Mouse (Mus musculus) thymus, adult 18-20 months (tissue): ENCODE measurements around the gene Dmbx1.
A peak's percentile ranks its signal among the peaks of the same experiment; 100 is the strongest.

Source experiments
- DNase-seq, 2 experiments: peaks; one replicate each; pipeline ENCODE4 v3.0.0; 2022; ENCODE audit warnings: mixed read lengths in 2 of 2

The Dmbx1 gene

DNA sequence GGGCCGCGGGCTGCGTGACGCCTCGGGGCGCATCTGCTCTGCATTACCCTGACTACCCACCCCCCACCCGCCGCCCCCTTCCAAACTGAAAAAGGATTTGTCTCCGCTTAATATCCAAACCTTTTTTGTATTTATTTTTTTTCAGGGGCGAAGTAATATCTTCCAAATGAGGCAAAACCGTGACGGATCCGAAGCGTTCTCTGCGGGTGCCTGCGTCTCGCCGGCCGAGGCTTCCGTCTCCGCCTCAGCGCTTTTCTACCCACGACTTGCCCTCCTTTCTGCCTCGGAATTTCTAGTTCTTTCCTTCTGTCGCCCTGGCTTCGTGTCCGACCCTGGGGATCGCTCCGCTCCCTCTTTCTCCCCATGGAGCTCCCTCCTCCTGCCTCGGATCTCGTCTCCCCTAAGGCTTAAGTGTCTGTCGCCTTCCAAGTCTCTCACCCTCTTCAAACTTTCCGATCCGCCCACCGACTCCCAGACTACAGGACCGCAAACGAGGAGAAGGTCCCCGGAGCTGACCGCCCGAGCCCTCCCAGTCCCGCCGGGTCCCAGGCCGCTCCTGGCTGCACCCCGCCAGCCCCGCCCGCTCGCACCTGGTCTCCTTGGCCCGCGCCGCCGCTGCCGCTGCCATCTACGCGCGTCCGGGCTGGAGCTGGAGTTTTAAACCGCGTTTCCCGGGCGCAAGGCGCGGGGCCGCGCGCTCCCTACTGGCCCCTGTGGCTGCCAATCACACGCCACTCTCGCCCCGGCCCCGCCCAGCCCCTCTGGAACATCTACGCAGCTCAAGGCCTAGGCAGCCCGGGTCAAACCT lies at the start of gene Dmbx1:
Gene Dmbx1, minus strand, starts transcription at position 632 of the 808 bp plus-strand sequence.
- no peak for DNase-seq

DNA sequence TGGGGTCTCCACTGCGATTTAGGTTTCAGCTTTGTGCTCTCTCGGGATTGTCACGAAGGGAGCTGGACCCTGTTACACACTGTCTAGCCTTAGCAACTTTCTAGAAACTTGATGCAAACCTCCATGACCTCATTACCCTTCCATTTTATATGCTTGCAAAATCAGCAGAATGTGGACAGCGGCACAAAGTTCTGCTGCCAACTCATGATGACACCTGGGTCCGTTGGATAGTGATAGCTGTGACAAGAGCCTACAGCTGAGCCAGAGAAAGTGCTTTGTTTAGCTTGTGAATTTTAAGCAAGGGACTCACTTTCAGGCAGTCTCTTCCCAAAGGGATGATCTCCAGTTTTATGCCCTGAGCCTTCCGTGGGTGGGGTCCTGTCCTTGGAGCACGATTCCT lies 49.7 kb upstream of the Dmbx1 start:
- no peak for DNase-seq

DNA sequence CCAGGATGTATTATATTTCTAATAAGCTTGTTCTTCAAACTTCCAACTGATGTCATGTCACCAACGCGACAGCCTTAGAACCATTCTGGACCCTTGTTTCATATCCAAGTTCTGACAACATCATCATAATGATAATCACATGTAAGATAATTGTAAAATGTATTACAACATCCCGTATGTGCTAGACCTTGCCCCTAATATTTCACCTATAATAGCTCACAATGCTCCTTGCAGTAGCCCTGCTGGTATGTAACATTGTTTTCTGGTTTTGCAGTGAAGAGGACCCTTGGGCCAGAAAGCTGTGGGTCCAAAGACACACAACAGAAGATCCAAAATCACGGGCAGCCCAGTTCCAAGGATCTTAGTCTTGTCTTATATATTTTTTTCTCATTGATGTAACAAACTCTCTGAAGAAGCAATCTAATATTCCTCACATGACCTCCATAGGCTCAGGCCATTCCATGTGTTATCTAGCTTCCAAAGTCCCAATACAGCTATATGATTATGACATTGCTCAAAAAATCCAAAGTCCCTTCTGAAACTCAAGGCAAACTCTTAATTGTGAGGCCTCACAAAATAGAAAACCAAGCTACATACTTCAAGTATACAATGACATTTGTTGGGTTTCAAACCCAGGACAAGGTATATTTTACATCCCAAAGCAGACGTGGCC lies 48.3 kb upstream of the Dmbx1 start:
- no peak for DNase-seq

DNA sequence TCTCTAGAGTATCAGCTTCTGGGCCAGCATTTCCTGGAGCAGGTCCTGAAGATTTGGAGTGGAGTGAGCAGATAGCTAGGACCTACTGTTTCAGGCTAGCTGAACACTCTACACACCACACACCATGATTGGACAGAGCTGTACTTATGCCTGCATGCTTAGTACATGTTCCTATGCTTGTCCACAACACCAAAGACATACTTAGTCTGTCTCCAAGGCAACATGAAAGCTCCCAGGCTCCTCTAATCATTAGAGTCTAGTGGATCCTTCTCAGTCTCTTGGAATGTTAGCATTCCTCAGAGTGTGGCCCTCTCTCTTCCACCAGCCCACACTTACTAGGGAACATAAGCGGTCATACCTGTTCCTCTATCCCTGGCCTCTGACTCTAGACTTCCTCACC lies 47.7 kb upstream of the Dmbx1 start:
- no peak for DNase-seq

DNA sequence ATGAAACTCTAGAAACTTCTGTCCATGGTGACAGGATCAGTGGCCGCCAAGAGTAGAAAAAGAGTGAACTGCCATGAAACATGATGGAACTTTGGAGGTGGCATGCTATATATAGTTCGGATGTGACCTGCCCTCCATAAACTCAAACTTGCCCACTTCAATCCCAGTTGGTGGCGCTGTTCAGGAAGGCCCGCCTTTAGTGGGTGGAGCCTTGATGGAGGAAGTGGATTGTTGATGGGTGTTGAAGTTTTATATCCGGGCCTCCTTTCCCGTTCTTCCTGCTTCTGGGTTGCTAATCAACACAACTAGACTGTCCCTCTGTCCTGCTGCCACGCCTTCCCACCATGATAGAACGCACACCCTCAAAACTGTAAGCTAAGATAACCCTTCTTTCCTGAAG lies 45.2 kb upstream of the Dmbx1 start:
- DNase-seq = no peak

DNA sequence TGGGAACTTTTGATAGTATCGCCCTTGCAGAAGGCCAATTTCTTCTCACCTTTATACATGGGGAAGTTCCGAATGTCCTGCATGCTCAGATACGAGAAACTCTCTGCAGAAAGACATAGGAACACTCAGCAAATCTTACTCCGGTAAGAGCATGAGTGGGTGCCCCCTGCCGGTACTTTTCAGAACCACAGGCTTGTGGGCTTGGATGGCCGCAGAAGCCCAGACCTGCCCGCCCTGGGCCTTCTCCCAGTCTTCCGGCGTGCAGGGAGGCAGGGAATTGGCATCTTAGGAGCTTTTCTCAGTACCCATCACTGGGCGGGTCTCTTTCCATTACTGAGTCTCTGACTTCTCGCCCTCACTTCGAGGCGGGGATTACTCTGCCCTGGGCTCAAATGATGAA lies 44.4 kb upstream of the Dmbx1 start:
- peak; percentile 23 to 24 for DNase-seq

DNA sequence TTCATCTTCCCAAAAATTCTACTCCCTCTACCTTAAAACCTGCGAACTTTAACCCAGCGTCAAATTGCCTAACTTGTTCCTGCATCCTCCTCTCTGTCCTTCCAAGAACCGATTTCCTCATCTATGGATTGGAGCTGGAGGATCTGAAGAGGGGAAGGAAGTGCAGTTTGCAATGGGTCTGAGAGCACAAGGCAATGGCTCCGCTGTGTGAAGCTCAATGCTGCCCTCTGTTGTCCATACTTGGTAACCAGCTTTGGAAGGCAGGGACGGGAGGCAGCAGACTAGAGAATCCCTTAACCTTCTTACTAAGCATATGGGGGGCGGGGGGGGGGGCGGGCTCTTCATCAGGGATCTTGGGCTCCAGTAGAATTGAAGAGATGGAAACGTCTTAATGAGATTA lies 41.0 kb upstream of the Dmbx1 start:
- peak in 1 of 2 experiments; percentile 15 for DNase-seq

DNA sequence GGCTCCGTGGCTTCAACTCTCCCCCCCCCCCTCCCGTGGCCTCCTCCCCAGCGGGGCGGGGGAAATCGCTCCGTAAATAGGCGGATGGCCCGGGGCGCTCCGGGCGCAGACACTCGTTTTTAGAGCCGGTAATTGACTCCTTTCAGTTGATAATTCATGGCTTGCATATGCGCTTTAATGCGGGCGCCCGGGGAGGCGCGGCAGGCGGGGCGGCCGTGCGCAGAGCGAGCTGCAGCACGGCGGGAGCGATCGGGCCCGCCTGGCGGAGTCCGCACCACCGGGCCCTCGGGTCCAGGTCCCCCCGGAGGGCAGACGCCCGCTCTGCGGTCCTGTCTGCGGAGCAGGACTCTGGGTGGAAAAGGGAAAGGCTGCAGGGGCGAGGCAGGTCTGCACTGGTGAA lies 39.7 kb upstream of the Dmbx1 start:
- no peak for DNase-seq

DNA sequence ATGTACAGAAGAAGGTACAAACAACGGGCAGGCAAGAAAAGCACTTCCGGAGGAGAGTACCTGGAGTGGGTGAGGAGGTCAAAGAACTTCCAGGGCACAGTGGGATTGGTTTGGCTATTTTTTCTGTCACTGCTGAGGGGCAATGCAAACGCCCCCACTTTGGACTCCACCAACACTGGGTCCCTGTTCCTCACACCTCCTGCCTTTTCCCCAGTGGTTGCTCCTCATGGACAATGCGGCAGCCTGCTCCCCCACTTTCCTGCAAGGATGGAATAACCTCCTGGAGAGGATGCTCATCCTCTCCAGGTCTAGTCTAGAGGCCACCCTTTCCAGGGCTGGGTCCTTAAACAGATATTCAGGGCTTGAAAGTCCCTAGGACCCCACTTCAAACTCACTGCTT lies 39.2 kb upstream of the Dmbx1 start:
- no peak for DNase-seq

DNA sequence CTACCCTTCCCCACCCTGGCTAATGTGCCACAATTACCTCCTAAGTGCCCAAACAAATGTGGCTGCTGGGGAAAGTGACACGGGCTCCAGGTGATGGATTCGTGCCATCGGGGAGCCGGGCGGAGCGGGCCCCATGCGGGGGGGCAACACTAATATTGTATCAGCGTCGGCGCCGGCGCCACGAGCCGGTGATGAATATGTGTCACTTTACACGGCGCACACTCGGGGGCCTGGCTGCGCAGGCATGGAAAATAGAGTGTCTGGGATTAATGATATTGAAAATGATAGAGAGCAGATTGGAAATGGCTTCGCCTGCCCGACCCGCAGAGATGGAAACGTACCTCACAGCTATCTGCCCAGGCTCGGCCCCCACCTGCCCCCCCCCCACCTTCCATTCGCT lies 32.8 kb upstream of the Dmbx1 start:
- DNase-seq = no peak

DNA sequence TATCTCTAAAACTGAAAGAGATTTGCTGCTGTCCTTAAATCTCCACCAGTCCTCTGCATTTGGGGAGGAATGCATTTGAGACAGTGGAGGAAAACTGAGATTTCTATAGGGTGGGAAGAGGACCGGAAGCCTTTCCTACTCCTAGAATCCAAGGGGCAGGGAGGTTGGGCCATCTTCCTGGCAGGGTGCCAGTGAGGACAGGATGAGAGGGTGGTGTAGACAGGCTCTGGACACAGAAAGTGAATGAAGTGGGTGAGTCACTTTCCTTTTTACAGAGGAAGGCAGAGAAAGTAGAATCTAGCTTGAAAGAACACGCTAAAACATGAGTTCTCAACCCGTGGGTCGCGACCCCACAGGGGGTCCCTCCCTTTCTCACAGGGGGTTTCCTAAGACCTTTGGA lies 24.7 kb upstream of the Dmbx1 start:
- no peak for DNase-seq

DNA sequence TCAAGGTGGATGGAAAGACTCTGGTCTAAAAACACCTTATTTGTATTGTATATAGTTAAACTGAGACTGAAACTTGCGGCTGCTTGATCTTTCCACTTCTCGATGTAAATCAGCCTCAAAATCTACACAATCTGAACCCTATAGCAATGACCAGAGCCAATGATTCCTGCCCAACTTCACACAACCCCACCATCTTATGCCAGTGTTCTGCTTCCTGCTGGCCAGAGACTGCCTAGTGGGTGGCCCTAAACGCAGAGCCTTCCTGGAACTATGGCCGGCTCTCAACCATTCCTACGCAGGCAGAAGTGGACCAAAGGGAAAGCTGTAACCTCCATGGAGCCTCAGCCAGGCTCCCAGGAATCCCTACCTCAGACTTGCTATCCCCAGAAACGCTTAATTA lies 24.0 kb upstream of the Dmbx1 start:
- DNase-seq = no peak

DNA sequence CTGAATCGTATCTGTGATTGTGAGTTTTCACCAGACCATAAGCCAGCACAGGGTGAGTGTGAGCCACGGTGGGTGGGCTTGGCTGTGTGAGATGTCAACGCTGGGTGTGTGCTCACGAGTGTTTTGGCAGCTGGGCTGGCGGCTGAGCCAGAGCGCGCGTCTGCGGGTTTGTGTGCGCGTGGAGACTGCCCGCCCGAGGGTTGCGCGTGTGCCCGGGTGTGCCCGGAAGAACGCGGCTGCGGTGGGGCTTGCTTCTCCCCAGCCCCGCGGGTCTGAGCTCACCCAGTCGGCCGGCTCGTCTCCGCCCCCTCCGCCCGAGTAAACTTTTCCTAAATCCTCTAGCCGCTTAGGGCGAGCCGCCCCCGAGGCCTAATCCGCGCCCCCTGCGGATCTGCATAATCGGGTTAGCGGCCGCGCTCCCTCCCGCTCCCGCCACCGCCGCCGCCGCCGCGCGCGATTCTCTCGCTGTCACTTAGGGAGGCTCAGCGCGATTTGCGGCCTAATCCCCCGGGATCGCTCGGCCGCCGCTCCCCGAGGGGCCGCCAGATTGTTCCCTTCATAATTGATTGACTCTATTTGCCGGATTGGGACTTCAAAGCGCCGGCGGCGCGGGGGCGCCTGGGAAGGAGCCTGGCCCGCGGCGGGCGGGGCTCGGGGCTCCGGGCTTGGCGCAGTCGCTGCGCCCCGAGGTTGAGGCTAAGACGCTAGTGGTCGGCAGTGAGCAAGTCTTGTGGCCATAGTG lies 23.1 kb upstream of the Dmbx1 start:
- no peak for DNase-seq

DNA sequence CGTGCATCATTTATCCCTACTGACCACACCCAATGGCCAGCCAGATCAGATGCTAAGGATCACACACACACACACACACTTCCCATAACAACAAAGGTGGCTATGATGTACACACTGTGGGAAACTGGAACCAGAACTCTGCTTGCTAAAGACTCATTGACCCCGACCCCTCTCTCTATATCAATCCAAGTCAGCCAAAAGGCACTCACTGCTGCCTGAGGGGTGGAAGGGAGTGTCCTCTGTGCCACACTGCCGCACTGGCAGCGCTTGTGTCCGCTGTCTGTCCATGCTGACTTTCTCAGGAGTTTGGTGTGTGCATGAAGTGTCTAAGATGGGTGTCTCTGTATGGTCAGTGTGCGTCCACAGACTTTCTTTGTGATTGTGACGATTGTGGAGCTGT lies 22.3 kb upstream of the Dmbx1 start:
- DNase-seq = no peak

DNA sequence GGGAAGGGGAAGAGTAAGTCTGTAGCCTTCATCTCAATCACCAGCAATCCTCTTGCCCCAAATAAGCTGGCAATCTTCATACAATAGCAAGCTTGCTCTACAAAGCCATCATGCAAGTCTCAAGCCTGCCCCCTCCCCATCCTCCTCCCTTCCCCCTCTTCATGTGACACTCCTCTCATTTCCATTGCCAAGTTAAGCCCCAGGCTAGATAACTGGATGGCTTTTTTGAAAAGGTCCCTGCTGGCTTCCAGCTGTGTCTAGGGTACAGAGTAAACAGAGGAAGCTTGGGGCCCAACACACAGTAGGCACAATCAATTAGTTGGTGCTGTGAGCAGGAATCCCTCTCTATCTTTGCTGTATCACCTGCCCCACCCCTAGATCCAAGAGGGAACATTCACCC lies 19.8 kb upstream of the Dmbx1 start:
- DNase-seq = no peak

DNA sequence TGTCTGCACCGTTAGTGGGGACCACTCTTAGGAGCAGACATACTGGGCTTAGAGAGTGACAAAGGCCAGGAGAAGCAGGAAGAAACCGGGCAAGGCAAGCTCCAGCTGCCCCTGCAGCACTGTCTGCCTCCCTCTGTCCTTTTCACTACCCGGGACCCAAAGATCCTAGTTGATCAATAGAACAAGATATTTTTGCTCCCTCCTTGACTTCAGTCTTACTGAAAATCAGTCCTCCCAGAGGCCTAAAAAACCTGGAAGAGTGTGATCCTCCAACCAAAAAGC lies 15.7 kb upstream of the Dmbx1 start:
- no peak for DNase-seq

DNA sequence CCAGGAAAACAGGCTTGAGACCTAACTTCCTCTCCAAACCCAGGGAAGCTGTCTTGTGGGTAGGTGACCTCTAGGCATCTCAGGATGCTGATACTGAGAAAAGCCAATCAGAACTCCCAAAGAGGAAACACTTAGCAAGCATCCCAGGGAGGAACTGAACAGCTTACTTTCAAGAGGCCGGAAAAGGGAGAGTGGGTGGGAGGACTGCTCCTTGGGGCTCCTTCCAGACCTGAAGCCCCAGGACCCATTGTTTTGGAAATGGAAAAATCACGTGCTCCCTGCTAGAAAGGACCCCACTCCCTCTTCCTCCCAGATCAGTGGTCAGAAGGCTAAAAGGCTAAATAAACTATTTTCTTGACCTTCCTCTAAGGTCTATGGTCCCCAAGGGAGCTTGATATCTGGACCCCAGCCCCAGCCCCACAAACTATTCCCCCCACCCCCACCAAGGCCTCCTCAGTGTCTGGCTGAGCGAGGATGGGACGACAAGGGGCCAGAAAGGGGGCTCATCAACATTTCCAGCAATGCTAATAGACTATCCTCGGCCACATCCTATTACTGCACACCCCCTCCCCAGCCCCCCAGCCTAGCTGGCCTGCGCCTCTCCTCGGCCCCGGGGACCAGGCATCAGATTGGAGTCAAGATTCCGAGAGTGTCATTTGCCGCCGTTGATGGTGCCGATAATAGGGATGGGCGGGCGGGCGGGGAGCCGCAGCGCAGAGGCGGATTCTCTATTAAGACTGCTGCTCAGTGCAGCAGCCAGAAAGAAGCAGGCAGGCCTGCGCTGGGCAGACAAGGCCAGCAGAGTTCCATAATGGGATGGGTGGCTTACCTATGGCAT lies 15.1 kb upstream of the Dmbx1 start:
- DNase-seq = no peak

DNA sequence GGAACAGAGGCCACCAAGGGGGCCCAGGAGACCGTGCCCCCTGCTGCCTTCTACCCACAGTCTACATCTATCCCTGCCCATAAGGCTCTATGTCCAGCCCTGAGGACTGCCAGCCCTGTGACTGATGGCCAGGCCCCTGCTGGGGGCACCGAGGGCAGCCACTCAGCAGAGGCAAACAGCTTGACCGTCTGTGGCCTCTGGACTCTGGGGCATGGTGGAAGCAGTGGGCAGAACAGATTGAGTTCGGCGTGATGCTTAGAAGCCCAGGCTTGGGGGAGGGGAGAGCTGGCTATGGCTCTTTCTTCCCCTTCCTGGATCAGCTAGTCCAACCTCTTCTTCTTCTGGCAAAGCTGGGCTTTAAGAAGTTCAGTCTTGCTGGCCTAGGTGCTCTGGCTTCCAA lies 13.8 kb upstream of the Dmbx1 start:
- DNase-seq = no peak

DNA sequence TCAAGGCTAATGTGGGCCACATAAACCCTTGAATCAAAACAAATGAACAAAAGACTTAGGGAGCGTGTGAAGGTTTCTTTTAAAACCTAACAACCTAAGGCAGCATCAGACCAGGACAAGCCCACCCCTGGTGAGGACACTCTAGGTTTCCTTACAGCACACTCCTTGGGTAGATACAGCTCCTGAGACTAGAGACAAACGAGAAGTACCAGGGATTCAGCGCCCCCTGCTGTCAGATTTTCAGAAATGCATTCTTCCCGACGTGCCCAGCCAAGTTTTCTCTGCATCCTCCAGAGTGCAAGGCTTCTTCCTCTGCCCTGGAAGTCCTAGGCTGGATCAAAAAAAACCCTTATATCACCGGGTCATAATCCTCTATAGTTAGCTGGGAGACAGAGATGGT lies 13.0 kb upstream of the Dmbx1 start:
- peak in 1 of 2 experiments; percentile 17 for DNase-seq

DNA sequence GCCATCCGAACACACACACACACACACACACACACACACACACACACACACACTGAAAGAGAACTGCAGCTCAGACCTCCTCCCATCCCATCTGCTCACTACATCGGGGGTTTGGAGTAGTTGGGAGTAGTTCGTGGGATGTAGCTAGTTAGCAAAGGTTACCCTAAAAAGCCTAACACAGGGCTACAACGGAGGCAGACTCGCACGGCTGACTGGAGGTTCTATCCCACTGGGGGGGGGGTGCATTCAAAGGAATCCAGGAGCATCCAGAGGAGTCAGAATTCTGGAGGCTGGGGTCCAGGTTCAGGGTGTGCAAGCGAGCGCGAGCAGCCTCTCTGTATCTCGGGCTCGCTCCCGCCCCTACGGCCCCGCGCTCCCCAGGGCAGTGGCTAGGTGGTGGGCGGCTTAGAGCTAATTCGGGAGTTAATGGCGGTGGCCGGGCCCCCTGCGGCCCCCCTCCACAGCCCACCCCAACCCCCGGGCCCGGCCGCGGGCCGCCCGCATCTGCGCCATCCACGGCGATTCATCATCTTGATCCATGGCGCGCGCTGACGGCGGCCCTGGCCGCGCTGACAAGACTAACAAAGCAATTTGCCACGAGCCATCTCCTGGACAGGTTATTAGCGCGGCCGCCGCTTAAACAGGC lies 4.1 kb upstream of the Dmbx1 start:
- no peak for DNase-seq

DNA sequence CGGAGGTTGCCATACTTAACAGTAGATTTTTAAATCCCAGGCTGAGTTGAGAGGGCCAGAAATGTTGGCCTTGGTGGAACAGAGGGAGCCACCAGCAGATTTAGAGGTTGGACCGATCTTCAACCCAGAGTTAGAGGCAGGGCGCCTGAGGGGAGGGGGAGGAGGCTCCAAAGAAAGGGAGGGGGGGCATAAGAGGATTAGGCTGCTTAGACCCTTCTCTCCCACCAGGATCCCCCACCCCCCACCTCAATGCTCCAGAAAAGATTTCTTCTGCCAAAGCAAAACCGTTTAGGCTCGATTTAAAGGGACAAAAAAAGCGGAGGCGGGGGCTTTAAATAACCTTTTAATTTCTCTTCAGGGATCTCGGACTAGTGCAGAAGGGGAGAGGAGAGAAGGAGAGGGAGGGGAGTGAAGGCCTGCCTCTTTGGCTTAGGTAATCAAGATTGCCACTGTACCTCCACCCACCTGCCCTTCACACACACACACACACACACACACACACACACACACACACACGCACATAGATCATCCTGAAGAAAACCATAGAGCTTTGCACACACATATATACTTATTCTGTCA lies 1.6 kb upstream of the Dmbx1 start:
- no peak for DNase-seq

DNA sequence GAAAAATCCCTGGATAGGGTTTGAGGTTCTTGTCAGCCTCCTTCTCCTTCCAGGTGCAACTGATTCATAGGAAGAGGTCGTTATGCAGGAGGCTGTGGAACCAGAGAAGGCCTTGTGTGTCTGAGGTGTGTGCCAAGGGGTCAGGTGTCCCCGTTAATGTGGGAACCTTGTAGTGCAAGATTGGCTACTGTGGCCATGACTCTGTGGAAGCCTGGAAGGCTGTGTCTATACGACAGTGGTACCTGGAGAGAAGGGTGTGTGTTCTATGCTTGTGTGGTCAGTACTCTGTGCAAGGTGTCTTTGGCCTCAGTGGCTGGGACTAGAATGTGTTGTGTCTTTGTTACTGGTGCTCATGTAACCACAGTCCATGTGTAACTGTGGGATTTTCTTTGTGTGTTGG lies 955 bp upstream of the Dmbx1 start:
- no peak for DNase-seq
